Mouse (Mus musculus) urinary bladder, postnatal 14 days (tissue): ENCODE results near the gene Tmtc4.

Source experiments
- DNase-seq: peaks from one replicate; pipeline ENCODE4 v3.0.0; 2021; ENCODE audit warnings: low spot score

Tmtc4 gene

DNA sequence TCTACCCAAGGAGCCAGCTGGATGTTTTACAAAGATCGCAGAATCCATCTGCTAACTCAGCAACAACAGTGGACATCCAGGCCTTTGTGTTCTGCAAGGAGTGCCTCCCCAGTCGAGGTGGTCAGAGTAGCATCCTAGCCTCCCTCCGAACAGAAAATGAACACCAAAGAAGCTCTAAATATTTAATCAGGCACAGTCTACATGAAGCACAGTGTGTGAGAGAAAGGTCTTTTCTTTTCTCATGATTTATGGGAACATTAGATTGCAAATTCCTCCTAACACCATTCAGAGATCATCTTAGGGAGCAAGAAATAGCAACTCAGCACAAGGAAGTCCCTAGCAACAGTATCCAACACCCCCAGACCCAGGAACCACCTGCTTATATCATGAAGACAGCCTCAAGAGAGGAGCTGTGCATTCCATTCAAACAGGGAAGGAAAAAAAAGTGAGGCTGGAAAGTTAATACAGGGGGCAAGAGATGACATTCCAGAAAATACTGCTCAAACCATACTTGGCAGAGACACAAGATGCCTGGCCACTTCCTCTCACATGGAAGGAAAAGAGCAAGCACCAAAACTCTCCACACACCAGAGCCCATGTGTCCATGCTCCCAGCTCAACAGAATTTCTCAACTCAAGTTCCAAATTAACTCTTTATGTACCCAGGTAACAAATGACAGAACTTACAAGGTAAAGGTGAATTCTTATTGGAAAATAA lies 8.8 kb downstream of the Tmtc4 start:
- DNase-seq = no peak

DNA sequence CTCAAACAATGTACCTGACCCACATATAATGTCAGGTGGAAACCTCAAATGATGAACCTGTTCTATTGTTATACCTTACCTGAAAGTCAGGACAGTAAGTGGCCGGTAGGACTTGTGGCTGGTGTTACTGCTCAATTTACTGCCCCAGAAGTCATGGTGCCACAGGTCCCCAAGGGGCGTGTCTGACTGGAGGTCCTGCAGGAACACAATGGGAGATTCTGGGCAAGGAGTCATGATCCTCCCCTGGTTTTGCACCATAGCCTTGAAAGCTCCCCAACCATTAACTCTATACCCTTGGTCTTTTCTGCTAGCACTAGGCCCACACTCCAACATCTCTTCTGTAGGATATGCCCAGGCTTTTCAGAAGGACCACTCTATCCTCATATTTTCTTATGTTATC lies 10.7 kb downstream of the Tmtc4 start:
- DNase-seq = no peak

DNA sequence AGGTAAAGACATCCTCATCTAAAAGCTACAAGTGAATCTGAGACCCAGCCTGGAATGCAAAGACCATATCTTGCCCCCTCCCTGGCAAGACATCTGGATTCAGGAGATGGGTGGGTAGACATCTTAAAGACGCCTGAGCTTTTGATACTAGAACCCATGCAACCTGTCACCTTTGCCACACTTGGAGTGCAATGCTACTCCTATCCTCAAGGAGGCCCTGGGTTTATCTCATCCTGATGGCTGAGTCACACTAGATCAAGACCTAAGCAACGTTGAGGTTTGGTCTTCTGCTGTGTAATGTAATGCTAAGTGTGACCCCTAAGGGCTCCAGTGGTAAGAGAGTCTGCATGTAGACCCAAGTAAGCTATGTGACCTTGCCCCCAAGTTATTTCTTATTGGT lies 15.8 kb downstream of the Tmtc4 start:
- no peak for DNase-seq

DNA sequence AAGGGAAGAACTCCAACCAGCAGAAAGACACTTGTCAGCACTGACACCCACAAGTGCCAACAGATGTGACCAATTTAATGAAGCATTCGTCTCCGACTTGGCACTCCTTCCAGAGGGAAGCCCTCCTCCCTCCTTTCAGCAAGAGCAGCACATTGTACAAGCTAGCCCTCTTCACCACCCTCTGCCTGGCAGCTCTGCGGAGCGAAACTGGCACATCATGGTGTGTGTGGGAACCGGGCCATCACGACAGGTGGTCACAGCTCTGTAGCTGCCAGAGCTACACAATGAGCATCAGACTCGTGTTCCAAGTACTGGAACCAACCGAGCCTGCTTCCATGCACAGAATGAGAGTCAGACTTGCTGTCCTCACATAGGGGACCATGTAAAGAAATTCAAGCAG lies 25.9 kb downstream of the Tmtc4 start:
- no peak for DNase-seq

DNA sequence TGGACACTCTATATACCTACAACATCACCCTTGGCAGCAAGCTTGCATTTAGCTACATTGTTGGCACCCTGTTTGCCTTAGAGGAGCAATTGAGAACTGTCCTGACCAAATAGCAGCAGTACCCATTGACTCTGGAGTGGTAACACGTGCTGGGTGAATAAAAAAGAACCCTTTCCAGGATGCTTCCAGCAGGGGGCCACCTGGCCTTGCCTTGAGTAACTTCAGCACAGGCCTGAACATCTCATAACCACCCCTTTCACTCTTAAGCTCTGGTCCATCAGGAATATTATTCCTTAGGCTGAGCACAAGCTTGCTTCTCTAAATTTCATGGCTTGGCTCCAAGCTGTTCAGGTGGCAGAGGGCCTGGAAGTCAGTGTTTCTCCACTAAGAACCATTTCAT lies 30.5 kb downstream of the Tmtc4 start:
- peak; percentile 52 for DNase-seq

DNA sequence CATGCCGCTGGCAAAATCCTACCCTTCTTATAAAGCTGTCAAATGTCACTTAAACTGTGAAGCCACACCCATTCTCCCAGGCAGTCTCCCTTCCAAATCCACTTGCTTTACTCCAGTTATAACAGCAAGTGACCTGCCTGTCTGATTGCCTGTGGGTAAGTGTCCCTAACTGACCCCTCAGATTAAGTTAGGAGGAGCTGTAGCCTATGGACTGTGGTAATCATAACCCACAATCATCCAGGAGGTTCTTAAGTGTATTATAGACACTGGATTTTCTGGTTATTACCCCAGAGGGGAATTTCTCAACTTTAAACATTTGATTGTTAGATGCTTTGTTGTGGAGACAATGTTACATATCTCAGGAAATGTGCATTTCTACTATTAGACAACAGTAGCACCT lies 31.3 kb downstream of the Tmtc4 start:
- DNase-seq = no peak

DNA sequence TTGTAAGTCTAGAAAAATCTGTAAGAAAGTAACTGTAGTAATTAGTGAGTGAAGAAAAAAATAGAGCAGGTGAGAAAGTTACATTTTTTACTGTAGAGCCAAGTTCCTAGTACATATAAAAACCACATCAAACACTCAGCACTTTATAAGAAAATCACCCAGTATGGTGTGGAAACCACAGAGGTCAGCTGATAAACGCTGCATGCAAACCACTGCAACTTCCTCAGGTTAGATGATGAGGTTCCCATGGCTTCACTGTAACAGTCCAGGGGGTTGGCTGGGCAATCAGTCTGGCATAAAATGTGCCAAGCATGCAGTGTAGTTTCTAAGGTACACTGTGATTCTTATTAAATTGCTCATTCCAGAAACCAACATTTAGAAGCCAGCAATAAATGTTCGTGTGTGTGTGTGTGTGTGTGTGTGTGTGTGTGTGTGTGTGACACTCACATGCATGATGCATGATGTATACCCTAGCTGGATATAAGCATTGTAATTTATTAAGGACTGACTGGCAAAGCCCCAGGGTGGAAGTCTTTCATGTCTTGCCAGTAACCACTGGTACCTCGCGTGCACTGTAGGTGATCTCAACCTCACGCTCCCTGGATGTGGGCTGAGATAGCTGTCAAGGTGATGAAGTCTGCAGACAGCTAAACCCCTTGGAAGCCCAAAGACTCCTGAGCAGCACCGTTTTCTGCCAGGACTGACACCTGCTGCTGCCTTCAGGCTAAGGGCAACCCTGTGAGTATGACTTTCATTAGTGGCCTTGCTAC lies 32.0 kb downstream of the Tmtc4 start:
- no peak for DNase-seq

DNA sequence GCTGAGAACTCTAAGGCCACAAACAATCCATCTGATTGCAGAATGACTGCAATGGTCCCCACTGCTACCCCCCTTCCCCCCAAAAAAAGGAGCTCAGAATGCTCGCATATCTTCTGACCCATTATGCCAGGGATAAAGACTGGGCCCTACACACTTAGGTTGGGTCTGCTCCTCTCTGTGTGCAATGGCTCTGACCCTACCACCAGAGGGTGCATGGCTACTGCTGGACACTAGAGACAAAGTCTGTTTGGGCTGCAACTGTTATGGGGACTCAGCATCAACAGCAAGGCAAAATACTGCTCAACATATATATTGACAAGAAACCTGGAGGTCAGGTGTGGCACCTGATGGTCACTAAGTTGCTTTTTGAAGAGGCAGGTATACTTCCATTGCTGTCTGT lies 32.9 kb downstream of the Tmtc4 start:
- no peak for DNase-seq

DNA sequence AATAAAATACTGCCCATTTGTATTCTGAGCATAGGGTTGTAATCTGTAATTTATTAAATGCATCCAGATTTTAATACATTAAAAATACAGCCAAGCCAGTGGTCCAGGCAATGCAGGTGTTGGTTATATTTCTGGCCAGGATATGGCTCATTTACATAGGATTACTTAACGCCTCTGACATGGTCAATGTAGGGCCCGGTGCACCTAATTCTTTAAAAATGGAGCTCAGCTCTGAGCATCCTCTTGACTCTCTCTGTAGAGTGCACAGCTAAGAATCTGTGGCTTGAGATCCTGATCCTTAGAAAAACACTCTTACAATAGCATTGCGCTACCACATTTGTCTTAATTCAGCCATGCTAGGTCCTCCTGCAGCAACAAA lies 40.4 kb downstream of the Tmtc4 start:
- DNase-seq = no peak

DNA sequence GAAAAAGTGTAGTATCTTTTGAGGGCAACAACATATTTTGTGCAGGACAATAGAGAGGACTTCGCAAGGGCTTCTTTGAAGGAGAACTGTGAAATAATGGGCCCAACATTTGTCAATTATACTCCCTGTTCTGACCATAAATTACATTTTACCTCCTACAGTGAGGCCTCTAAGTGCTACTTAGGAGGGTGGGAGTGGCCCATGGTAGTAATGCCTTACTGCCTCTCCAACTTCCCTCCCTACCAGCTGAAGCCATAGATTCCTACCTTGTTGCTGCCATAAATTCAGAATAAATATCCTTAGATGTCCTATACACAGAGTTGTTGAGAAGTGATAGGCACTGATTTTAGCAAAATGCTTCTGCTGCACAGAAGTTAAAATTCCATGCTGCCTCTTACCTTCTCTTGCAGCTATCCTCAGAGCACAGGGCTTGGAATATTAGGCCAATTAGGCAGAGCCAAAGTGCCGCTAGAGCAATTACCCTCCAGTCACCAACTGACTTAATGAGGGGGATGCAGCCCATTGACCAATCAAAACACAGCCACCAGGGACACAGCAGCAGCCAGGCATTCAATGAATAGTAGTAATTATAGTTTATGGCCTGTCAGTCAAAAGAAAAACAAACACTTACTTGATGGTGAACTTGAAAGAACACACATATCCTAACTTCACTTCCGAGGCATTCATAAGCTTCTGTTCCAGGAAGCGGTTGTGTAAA lies 40.9 kb downstream of the Tmtc4 start:
- no peak for DNase-seq

DNA sequence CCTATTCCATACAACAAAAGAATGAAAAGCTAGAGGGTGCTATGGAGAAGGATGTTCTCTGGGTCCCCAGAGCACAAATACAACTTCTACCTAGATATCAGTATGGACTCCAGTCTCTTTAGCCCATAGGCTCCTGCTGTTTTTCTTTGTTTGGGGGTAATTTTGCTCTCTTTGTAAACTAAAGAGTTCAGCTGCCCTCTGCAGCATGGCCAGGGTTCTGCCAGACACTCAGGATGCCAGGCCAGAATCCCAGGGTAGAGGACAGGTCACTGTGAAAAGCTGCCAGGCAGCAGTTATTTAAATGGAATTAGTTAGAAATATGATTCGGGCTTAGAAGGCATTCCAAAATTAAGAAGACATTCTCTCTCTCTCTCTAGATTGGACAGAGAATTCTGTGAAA lies 47.4 kb downstream of the Tmtc4 start:
- DNase-seq = no peak

DNA sequence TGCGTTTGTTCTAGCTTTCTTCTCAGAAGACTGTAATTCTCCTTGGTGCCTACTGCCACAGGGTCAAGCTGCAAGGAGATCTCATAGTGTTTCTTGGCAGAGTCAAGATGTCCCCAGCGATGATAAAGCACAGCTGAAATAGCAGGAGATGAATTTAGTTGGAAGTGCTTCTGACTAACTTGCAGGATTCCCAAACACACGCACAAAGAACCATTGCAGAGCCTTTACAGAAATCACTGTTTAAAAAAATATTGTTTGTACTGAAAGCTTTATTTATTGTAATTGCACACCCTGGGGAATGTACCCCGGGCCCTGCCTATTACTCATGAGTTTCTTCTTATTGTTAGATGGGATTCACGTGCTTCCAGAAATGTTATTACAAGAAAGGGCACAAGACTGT lies 63.8 kb downstream of the Tmtc4 start:
- no peak for DNase-seq

DNA sequence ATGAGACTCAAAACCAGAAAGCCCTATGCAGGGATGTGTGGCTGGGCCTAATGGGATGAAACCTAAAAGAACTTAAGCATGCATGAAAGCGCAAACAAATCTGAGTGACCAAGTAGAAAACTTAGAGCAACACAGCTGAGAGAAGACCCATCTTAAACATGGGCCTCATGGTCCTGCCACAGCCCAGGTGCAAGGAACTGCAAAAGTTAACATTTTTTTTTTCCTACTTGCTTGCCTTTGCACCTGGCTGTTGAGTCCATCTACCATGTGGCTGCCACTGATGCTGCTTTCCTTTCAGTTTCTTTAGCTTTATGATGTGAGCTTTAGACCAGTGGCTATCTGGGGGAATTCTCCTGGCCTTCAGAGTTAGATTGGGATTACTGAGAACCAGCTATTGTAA lies 66.2 kb downstream of the Tmtc4 start:
- DNase-seq = no peak

DNA sequence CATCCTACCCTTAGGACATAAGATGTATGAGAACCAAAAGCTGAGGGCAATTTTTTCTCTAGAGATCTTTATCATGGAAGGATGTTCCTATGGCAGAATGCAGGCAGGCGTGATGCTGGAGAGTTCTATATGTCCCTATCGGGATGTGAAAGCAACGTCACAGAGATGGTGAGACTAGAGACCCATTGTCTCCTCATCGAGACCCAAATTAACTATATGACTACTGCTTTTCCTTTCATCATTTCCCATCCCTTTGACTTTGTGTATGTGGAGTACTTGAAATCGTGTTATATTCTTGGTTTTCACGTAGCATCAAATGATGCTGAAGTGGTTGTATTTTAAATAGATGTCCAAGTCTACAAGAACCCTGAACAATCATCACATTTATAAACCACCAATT lies 70.2 kb downstream of the Tmtc4 start, which contains the start of gene Ggact:
Gene Ggact, minus strand, starts transcription at position 101 of the 400 bp plus-strand sequence.
- DNase-seq = no peak

DNA sequence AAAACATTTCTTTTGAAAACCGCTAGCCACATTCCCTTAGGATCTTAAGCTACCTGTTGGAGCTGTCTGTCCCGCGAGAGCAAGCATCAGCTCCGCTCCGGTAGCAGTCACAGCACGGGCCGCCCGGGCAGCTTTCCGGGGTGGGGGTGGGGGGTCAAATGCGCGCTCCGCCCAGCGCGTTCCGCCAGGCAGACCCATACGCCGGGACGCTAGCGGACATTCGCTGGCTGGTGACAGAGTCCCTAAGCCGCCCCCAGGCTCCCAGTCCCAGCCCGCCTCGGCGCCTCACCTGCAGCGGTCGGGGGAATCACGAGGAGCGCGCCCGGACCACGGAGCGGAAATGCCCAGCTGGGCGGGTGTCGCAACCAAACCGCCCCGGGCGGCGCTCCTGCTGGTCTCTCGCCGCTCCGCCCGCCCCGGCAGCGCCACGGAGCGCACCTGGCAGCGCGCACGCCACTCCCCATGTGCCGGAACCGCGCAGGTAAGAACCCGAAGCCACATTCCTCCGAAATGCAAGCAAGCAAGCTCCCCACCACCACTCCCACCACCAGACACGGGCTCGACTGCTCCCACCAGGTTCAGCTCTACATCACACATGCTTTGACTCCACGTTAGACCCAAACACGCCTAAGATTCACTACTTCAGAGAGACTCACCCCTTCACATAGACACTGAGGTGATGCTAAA lies 70.9 kb downstream of the Tmtc4 start:
- DNase-seq = peak; percentile 79

DNA sequence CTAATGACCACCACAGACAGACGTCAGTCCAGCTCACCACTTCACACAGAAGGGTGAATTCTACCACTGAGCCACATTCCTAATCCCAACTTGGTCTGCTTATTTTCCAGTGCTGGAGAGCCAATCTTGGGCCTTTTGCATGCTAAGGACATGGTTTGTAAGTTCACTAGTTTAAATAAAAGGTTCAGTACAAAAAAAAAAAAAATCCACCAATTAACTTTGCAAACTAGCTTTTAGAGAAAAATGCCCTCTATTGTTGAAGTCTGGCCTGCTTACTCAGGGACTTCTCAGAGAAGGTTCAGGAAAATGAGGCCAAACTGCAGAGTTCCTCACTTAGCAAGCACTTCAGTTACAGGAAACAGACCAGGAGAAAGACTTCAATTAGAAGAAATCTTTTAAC lies 71.7 kb downstream of the Tmtc4 start:
- no peak for DNase-seq

DNA sequence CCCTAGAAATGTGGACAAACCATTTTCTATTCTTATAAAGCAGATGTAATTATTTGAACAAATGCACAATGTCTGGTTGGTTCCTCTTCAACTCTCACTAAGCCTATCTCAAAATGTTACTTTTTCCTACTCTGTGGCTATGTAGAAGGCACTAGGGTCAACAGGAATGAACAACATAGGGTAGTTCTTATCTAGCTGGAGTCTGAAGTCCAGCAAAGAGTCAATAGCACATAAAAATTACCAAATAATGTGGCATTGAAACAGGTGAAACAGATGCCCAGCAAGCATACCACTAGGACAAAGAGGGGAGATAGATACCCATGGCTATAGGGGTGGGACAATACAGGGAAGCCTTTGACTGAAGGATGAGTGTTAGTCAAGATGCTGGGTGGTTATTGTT lies 72.6 kb downstream of the Tmtc4 start:
- no peak for DNase-seq

DNA sequence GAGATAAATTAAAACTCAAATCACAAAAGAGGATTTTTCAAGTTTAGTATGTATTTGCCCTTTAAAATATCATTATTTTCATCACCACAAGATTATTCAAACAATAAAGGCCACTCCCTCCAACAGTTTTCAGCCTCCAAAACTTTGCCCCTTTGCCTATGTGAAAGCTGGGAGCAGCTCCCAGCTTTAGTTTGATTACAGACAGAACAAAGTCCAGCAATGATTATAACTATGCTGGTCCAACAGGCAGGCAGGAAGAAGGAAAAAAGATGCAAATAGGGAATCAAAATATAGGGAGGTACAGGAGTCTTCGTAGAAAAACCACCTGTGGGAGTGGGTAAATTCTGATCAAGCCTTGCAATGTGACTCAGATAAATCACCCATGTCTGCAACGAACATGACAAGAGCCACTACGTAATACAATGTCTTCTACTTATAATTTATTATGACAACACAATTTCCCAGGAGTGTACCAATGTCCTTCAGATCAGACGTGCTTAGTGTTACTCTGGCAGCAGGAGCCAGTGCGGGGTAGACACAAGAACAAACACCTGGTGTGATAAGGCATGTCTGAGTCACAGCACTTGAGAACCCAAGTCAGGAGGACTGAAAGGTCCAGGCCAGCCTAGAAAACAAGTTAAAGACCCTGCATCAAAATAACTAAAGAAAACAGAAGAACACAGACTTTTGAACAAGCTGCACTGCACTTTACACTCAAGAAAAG lies 74.3 kb downstream of the Tmtc4 start:
- DNase-seq = no peak

DNA sequence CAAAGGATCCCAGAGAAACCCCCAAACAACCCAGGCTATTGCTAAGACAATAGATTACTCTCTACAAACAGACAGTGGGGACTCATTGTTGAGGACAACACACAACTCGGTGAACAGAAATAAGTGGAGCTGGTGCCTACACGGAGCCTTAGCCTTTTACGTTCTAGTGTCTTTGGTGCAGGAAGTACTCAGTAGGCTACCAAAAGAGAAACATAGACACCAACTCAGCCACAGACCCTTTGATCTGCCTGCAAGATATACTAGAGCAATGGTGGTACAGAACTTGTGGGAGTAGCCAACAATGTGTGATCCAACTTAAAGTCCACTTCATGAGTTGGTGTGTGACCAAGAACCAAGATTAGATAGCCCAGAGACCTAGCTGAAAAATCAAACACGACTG lies 75.8 kb downstream of the Tmtc4 start:
- DNase-seq = no peak

DNA sequence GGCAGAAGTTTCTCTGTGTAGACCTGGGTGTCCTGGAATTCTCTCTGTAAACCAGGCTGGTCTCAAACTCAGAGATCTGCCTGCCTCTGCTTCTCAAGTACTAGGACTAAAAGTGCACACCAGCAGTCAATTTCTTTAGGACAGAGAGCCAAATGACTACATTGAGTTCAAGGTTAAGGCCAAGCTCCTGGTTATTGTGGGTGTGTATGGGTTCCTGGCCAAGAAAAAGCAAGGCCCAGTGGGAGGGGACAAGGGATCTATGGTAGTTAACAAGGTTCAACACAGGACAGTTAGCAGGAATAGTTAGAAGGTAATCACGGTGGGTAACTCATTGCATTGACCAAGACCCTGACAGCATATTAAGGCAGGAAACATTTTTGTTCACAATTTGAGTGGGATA lies 78.8 kb downstream of the Tmtc4 start:
- DNase-seq = no peak

DNA sequence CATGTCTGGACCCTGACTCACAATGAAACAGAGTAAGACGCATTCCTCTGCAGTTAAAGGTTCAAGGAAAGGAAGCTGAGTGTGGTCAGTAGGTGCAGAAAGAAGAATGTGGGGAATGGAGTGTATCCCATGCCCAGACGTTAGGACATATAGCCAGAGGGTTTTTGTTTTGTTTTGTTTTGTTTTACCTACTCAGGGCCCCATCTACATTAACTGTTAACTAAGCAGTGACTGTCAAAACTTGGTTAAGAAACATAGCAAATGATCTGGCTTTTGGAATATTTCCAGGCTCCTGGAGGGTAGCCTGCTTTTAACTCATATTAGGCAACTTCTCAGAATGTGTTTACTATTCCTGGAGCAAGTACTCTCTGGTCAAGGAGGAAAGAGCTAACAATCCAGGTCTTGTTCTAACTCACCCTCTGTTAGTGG lies 79.9 kb downstream of the Tmtc4 start:
- no peak for DNase-seq

DNA sequence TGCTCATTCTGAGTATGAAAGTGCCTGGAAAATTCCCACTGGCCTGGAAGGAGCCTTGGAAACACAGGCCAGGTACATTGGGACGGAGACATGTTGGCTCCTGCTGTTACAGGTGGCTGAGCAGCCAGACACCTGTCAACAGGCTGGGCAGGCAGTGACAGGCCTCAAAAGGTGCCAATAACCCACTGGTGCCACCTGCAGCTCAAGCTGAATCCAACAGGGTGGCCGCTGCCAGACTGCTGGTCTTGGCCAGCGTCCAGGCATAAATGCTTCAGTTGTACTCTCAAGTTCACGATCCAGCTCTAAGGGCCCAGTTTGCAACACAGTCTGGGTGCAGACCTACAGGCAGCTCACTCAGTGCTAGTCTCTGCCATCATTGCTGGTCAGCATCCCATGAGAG lies 81.0 kb downstream of the Tmtc4 start:
- DNase-seq = peak; percentile 84
